Mouse (Mus musculus) mesoderm, embryonic 11.5 days (tissue): Measurements from ENCODE around the gene Wdr45.
"Not testable (repeated sequence)": the region's sequence is repeated elsewhere in the genome, so short reads cannot be mapped to it uniquely, and the experiment has no call there.

Experiments used
- DNase-seq: peaks from one replicate; pipeline ENCODE4 v3.0.0-alpha.2; 2012; ENCODE audit warnings: low read depth, low spot score

Gene Wdr45

DNA sequence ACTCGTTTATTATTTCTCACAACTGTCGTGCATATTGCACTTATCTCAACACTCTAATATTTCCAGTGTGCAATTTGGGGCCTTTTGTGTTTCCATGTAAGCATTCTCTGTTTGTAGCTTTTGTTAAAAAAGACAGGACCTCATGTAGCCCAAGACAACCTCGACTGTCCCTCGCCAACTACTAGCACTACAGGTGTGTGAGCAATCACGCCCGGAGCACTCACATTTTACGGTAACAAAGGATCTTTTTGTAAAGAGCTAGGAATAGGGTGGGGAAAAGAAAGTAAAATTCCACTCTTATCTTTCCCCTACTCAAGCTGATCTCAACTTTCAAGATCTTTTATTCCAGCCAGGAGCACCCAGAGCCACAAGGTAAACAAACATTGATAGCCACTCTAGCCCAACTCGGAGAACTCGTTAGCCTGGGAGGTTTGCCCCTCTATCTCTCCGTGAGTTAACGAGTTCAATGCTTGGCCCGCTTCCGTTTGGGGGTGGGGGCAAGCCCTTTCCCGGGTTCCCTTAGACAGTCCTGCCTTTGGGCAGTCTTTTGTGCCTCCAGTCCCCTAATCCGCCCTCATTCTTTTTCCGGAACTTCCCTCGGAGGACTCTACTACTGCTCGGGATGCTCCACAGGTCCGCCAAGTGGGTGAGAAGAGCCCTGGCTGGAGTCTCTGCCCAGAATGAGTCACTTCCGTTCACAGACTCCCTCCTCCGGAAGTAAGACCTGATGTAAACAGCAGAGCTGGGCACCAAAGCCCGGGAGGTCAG is 7.6 kb downstream of the Wdr45 start, which contains the start of gene Gm45208:
Gene Gm45208 (plus strand): TSS at position 732 of the 768 bp plus-strand sequence.
- peak; percentile 70 for DNase-seq

GRCm38 (mm10) chrX:7722282-7722611 is 8.1 kb downstream of the Wdr45 start:
- no peak for DNase-seq

- no peak for DNase-seq
Measured at GRCm38 (mm10) chrX:7722691-7723090, 8.6 kb downstream of the Wdr45 start.

DNA sequence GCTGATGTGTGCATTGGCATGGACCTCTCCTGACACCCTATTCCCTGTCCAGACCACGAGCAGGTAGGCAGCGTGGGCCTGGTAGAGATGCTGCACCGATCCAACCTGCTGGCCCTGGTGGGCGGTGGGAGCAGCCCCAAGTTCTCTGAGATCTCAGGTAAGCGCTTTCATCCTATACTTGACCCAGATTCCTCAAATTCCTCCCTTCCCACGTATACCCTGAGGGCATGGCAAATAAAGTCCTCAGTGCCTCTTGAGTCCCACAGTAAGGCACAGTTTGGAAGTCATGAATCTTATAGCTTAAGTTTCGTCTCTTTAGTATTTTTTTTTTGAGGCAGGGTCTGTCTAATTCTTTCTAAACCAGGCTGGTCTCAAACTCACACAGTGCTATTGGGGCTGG is 10.0 kb downstream of the Wdr45 start:
- no peak for DNase-seq

DNA sequence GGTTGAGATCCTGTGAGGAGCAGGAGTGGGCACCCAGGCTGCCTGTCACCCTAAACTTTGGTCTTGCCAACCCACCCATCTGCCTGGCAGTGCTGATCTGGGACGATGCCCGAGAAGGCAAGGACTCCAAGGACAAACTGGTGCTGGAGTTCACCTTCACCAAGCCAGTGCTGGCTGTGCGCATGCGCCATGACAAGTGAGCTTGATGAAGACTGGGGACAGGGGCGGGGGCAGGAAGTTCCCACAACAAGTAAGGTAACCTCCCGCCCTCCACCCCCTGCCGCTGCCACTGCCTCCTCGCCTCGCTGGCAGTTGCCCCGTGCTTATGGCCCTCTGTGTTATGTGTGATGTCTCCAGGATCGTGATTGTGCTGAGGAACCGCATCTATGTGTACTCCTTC is 11.7 kb downstream of the Wdr45 start:
- no peak for DNase-seq

DNA sequence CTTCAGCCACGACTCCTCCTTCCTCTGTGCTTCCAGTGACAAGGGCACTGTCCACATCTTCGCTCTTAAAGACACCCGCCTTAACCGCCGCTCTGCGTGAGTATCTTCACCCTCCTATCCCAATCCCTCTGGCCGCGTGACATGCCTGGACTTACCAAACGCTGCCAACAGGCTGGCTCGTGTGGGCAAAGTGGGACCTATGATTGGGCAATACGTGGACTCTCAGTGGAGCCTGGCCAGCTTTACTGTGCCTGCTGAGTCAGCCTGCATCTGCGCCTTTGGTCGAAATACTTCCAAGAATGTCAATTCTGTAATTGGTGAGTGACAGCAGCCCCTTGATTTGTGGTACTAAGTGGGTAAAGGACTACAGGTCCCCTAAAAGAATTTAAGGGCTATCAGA is 13.0 kb downstream of the Wdr45 start:
- DNase-seq, result no peak

DNA sequence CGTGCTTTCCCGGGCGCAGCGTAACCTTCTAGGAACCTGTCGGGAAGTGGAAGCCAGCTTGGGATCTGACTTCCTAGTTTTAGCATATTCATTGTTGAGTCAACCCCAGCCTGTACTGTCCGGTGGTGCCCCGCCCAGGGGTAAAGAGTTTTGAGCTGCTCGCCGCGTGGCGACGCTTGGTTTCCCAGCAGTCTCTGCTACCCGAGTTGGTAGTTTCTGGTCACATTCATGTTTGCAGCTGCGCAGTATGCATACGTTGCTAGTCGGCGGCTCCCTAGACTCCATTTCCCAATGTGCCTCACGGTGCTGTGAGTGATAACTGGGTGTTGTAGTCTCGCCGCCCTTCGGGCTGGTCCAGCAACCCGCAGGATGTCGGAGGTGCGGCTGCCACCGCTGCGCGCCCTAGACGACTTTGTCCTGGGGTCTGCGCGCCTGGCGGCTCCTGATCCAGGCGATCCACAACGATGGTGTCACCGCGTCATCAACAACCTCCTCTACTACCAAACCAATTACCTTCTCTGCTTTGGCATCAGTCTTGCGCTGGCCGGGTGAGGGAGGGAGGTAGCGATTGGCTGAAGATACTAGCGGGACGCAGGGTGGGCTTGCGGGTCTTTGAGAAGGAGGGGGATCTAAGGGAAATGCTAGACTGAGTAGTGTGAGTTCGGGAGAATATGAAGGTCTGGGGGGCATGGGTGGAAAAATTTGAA is 14.2 kb downstream of the Wdr45 start, which contains the start of gene Praf2:
Gene Praf2 (plus strand): TSS at position 225 of the 707 bp plus-strand sequence.
- DNase-seq, result peak; percentile 86

DNA sequence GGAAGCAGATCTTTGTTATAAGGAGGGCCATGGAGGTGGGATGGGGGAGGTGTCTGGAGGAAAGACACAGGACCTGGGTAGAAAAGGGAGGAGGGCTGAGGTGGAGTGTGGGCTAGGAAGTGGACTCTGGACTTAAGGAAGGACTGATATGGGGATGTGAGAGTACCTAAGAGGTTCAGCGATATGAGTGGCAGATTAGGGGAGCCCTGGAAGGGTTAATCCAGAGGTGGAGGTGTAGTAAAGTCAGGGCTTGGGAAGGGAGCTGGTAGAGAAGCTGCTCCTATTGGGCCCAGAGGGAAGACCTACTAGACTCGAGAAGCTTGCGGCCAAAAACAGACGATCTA is 14.8 kb downstream of the Wdr45 start:
- DNase-seq, result no peak

- peak; percentile 60 for DNase-seq
Measured at GRCm38 (mm10) chrX:7733571-7734156, 19.5 kb downstream of the Wdr45 start.

DNA sequence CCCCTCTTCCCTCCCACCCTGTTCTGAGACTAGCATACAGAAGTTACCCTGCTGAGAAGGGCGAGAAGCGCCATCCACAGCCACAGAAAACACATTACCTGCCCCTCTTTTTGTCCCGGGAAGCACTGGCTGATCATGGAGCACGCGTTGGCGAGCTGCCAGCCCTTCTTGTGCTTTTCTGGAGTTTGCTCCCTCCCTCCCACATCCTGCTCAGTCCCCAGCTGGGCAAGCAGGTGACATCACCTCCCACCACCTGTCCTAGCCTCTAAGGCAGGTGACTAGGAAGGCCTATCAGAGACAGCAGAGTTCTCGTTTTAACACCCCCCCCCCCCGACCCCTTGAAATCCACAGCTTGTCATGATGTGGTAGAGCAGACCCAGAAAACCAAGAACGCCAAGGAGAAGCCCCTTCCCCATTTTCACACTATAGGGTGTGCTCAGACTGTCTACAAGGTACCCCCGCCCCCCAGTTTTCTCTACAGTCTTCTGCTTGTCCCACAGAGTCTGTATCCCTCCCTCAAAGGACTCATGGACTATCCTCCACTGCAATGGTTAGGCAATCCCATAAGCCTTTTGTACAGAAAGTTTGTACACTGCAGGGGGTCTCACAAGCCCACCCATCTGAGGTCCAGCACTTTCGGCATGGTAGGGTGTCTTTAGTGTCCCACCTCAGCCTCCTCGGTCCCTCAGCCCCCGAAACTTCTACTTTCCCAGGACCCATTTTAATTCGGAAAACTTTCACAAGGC is 25.4 kb downstream of the Wdr45 start:
- DNase-seq, result no peak

DNA sequence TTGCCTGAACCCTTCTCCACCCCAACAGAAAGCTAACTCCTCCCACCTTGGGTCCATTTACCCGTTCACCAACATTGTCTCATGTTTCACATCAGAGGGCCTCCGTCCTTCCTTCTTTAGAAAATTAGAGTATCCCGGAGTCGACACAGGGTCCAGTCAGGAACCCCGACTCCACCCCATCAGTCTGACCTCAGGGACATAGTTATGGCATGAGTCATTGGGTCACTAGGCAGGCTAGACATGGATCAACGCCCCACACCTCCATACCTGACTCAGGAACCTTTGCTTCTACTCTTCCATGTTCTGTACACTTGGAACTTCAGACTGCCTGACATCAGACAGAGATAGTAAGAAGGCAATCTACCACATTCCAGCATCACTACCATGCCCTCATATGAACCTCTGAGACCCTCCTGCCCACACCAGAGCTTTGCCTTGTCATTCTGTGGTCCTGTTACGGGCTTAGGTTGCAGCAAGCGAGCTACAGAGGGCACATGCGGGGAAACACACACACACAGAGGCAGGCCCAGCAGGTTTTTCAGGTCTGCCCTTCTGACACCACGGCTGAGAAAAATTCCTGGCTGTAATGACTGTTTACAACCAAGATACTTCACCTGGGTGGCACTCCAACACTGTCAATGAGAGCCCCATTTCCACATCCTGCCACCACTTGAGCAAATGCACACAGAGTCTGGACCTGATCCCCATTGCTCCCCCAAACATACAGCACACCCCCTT is 26.1 kb downstream of the Wdr45 start:
- DNase-seq, result no peak

- no peak for DNase-seq
Measured at GRCm38 (mm10) chrX:7741103-7741502, 27.0 kb downstream of the Wdr45 start.

DNA sequence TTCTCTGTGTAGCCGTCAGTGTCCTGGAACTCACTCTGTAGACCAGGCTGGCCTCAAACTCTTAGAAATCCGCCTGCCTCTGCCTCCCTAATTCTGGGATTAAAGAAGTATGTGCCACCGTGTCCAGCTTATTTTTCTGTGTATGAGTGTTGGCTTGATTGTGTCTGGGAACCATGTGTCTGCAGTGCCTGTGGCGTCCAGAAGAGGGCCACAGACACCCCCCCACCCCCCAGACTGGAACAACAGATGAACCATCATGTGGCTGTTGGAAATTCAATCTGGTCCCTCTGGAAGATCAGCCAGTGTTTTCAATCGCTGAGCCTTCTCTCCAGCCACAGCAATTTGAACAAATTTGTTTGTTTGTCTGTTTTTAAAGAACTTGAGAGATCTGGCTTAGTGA is 29.3 kb downstream of the Wdr45 start:
- no peak for DNase-seq

- DNase-seq, result no peak
Measured at GRCm38 (mm10) chrX:7744940-7745339, 30.8 kb downstream of the Wdr45 start.

DNA sequence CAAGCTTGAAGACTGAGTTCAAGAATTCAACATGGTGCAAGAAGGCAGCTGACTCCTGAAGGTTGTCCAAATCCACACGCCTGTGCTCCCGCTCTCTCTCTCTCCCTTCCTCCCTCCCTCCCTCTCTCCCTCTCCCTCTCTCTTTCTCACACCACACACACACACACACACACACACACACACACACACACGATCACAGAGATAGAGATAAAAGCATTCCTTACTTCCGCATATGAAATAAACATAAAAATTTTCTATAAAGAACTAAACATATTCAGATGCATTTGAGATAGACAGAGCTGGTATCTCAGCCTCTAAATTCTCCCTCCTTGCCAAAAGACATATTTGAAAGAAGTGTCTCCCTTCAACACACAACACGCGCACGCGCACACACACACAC is 31.3 kb downstream of the Wdr45 start:
- DNase-seq, result no peak

- peak; percentile 83 for DNase-seq
Measured at GRCm38 (mm10) chrX:7750432-7751116, 36.4 kb downstream of the Wdr45 start, which contains the start of gene Ccdc120. Gene Ccdc120 (minus strand): TSS chrX:7750905.

DNA sequence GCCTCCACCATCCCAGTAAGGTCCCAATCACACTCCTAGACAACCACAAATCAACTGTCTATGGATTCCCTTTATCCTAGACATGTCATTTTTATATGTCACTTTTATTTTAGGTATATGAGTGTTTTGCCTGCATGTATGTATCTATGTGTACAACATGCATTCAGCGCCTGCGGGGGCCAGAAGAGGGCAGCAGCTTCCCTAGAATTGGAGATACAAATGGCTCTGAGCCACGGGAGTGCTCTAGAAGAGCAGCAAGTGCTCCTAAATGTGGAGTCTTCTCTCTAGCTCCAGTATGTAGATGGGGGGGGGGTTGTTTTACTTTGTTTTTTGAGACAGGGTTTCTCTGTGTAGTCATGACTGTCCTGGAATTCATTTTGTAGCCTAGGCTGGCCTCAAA is 39.5 kb downstream of the Wdr45 start:
- not testable (repeated sequence) for DNase-seq

- peak; percentile 94 for DNase-seq
Measured at GRCm38 (mm10) chrX:7762137-7762920, 48.2 kb downstream of the Wdr45 start, which contains the start of gene Tfe3. Gene Tfe3 (plus strand): TSS chrX:7762560.

- no peak for DNase-seq
Measured at GRCm38 (mm10) chrX:7762921-7763197, 48.7 kb downstream of the Wdr45 start.
